Mouse (Mus musculus): ENCODE results near the gene Fam117a.

DNA sequence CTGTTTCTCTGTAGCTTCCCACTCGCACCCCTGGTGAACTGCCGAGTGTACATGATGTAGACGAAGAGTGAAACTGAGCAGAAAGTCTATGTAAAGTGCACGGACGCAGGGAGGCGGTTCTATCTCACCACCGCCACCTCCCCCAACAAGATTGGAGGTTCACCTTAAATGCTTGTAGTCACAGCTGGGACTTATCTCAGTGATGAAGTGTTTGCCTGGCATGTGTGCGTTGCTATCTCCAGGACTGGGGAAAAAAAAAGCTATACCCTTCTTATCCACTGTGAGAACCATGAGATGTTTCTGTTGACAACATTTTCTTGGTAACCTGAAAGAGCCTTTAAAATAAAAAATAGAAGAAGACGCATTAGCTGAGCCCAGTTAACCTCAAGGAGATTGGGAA, 18.7 kb upstream of the Fam117a start:
- no peak for TF ChIP-seq CTCF (conservative IDR thresholded peaks at IDR 0.05; ENCODE audit: insufficient read depth, insufficient read length, low read depth, low read length)
- TF ChIP-seq POLR2A (IDR thresholded peaks at IDR 0.05; ENCODE audit: low read depth, low read length): no peak

All from kidney, adult 2 months (tissue).